Mouse (Mus musculus) frontal cortex, postnatal 36 days (tissue): ENCODE measurements around the gene Rph3al.
A peak's percentile ranks its signal among the peaks of the same experiment; 100 is the strongest.

Experiments used
- DNase-seq, 2 experiments: peaks; one replicate each; pipeline ENCODE4 v3.0.0; 2022; ENCODE audit warnings: low spot score in 2 of 2

Gene Rph3al

DNA sequence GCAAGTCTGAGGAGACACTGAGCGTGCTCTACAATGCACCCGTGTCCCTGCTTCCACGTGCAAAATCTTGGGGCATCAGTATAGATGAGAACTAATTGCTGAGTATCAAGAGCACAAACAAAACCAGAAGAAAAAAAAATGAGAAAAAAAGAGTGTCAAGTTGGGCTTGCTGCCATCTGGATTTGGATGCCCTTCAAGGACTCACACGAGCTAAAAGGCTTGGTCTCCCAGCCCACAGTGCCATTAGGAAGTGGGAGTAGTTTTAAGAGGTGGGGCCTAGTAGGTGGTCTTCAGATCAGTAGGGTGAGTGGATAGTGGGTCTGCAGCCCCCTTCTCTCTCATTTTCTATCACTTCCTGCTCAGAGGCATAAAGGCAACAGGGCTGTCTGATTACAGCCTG is 75.8 kb downstream of the Rph3al start:
- DNase-seq, result no peak

DNA sequence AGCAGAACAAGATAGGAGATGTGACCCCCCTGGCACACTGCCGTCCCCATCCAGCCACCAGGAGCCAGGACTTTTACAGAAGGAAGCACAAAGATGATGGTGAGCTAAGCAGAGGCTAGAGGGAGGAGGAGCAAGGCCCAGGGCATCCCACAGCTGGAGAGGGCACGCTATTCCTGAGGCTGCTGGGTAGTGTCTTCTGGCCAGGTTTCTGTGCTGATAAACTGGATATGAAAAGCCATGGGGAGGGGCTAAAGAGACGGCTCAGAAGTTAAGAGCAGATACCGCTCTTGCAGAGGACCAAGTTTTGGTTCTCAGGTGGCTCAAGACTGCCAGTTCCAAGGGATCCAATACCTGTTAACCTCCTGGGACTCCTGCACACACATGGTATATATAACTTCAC is 76.6 kb downstream of the Rph3al start:
- no peak for DNase-seq

DNA sequence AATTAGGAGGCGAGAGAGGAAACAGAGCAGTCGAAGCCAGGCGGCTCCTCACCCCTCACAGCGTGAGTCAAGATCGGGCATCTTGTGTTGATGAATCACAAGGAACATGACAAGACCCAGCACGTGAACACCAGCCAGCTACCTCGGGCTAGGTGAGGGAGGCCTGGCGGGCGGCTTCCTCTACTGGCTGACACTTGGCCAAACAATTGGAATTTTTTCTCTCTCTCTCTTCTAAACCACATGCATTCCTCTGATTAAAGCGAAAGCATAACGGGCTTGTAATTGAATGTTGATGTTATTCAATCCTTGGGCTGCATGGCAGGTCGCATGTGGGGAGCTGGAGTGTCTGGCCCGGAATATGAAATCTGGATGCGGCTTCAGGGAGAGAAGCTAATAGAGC is 77.0 kb downstream of the Rph3al start:
- DNase-seq, result no peak

DNA sequence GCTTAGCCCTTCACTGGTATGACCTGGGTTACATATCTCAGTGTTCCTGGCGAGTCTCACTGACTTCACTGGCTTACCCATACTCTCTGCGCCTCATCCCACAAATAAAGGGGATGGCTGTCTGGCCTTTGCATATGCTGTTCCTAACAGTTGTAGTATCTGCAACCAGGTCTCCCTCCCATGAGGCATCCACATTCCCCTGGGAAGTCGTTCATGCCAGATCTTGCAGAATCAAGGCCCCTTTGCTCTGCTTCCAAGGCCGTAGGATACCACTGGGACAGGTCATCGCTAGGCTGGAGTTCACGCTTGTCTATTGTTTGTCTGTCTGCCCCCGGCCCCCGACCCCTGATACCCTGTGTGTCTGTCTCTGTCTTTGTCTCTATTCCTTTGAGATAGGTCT is 78.8 kb downstream of the Rph3al start:
- DNase-seq, result no peak

DNA sequence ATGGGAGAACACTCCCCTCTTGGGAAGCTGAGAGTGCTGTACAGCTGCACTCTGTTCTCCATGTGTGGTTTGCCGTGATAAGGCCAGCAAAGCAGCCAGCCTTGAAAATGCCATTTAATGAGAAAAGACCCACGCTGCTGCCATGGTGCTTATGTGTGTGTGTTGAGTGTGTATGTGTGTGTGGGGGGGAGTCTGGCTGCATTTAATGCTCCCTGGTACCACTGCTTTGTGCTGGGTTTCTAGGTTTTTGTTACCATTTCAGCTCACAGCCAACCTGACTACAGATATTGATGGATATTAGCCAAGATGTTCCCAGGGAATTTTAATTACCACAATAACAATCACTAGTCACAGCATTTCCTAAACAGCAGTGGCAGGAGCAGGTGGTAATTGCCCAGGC is 79.3 kb downstream of the Rph3al start:
- DNase-seq, result no peak

DNA sequence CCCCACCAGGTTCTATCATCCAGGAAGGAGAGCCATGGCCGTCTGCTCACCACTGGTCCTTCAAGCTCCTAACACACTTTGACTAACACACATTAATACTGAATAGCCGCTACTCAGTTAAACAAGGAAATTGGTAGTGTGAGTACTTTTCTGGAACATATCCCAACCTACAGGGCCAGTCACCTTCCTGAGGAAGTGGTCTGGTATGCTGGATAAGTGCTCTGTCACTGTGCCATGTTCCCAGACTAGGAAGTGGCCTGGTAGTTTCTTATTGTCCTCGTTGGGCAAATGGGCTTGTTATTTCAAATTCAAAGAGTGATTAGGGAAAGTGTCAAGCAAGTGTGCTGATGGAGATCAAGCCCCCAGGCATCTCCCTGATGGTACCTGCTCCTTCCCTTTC is 80.4 kb downstream of the Rph3al start:
- no peak for DNase-seq

DNA sequence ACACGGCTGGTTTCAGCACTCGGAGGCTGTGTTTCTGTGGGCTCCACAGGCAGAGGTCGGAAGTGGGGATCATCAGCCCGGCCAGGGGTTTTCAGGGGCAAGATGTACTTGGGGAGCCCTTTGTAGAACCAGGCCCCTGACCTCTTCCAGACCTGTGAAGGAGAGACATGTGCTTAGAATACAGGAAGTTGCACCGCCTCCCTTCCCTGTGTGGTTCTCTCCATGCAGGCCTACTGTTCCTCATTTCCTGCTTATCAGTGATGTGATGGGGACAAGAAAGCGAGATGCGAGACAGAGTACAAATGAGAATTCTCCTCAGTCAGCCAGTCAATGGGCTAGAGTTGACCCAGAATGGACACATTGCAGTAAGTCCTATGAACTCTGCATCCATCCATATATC is 83.9 kb downstream of the Rph3al start:
- DNase-seq, result no peak

DNA sequence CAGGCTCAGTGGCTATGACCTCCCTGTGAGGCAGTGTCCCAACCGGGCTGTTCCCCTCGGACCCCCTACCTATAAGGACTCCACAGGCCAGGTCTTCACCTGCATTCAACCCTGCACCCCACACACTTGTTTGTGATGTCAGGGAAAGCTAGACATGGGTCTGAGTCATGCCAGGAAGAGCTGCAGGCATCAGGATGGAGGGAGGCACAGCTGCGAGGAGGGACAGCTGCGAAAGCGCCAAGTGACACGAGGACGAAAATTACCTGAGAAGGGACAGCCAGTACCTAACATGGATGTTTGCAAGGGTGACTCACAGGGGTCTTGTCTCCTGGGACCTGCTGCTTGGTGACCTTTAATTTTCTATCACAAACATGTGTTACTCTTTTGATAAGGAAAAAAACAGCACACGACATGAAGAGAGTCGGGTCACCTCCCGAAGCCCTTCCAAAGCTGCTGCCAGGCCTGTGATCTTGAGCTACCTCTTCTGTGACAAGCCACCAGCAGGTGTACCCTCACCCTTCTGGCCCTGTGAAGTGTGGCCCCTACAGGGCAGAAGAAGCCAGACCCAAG is 85.1 kb downstream of the Rph3al start:
- no peak for DNase-seq

DNA sequence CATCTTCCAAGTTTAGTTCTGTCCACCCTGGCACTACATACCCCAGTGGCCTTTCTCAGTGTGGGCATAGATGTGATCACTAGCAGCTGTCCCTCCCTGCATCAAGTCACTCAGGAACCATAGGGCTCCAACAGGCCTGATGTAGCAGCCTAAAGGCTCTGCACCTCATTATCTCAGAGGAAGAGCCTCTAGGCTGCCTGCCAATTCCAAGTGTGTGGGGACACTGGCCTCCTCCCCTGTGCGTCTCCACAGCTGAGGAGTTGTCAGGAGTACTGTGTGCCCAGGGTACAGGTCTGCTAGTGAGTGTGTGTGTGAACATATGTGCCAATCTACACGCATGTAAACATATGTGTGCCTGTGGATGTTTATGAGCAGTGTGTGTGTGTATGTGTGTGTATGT is 85.7 kb downstream of the Rph3al start:
- no peak for DNase-seq

DNA sequence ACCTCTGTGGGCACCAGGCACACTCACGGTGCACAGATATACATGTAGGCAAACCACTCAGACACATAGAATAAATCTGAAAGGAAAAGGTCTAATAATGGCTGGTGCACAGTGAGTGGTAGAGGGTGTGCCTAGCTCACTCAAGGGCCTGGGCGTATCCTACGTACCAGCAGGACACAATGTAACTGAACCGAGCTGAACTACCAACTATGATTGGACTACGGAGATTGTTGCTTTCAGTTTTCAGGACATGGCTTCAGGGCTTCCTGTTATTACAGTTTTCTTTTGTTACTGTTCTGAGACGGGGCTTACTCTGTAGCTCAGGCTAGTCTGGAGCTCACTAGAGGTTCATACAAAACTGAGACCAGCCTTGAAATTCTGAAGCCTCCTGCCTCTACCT is 88.7 kb downstream of the Rph3al start:
- no peak for DNase-seq

DNA sequence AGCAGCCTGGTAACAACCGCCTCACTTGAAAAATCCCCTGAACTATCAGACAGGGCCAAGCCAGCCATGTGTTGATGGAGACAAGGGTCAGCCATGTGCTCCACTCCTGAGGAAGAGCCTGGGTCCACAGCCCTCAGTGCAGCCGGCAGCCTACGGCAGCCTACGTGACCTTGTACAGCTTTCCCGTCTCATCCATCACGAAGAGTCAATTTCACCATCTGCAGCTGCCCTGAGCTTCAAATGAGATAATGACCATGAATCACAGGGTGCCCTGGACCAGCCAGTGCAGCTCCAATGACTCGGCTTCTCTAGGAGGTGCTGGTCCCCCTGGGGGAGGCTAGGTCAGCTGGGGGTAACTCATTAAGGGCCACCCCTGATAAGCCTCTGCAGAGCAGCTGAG is 91.6 kb downstream of the Rph3al start:
- no peak for DNase-seq

DNA sequence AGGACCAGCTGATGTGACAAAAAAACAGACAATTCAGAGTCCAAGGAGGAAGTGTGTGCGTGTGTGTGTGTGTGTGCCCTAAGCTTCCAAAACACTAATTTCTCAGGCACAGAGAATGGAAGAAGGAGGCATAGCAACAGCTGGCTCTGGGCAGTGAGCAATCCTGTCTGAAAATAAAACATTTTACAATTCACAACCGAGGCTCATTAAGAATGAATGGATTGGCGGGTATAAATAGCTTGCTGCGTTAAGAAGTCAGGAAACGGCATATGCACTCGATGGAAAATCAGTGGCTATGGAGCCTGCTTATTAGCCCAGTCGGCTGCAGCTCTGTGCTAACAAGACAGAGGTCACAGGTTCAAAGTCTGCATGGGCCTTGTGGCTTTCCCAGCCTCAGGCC is 92.6 kb downstream of the Rph3al start:
- DNase-seq, result no peak

DNA sequence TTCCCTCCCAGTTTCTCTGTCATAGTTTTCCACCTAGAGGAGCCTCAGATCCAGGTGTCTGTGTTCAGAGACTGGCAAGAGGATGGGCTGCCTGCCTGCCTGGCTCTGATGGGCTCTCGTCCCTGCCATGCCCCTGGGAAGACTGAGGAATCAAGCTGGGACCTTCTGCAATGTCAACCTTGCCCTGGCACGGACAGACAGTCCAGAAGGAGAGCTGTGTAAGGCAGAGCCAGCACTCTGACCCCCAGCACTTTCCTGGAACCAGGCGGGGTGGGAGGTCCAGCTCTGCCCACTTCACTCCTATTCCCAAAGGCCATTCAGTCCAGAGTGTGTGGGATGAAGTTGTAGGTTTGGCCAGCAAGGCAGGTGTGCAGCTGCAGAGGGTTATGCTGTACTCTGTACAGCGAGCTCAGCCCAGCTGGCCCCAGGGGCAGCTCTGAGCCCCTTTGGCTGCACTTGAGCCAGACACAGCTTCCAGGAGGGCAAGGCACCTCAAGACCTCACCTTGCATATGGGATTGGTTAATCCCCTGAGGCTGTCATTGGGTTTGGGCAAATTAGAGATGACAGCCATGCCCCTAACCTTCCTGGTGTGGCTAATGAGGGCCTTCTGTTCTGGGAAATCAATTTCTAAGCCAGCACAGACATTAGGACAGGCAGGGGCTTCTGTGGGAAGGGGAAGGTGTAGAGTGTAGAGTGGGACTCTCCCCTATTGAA is 95.2 kb downstream of the Rph3al start:
- no peak for DNase-seq

DNA sequence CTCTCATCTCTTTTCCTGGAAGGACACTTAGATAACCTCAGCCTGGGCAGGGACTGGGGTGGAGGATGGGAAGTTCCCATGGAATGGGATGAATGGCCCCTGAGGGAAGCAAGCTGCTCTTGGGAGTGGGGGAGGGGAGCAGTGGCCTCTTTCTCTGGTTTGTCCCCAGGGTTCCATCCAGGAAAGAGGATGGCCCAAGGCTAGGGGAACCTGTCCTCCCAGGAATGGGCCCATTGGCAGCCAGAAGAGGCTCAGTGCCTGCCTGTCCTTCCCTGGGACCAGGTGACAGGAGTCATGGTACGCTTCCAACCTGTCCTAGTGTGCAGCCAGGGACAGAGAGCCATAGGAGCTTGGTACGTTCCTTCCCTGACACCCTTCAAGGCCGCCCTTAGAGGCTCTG is 96.7 kb downstream of the Rph3al start:
- no peak for DNase-seq

DNA sequence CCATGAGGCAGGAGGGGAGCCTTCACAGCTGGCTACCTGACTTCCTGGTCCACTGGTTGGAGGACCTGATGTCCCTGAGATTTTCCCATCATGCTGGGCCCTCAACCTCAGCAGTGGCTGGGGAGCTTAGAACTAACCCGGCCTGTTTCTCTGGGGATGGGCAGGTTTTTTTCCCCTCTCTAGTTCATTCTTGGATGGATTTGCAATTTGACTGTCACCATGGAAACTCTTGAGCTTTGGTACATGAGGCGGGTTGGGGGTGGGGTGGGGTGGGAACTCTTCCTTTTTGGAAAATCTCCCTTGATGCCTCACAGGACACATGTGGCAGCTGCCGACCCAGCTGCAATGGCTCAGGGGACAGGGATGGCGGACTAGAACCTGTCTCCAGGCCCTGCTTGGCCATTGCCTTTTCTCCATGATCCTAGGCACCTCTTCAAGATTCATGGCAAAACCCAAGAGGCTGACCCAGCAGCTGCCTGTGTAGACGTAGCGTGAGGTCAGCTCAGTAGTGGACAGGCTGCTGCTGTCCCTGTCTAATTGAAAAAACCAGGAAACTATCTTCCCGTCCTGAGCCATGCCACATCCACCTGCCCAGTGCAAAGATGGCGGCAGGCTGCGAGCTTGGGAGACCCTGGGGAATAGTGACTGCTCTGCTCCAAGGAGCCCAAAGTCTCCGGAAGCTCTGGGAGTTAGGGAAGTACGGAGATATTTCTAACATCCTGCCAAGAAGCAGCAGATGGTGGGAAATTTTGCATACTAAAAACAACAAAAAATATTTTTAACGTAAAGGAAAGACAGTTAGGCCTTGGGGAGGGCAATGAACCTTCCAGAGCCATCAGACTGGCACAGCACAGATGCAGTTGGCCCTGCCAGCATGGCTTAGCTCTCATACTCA is 98.4 kb downstream of the Rph3al start:
- no peak for DNase-seq

DNA sequence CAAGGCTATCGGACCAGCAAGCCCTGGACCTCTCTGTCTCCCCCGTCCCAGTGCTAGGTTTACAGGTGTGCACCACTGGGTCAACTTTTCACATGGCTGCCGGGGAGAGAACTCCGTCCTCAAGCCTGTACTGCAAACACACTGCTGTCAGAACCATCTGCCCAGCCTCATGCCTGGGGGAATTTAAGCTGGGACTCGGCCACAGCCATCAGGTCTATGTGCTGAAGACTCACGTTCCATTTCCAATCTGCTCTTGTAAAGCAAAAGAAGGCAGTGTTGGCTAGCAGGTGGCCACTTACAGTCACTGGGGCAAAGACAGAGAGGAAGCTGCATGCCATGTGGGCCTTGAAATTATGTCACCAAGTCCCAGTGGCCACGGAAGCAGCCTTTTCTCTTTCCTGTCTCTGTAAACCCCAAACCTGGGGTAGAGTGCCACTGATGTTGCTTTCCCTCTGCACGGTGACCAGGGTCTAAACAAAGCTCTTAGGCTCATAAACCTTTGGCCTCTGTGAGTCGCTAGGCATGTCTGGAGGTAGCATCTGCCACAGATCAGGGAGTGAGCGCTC is 99.3 kb downstream of the Rph3al start:
- DNase-seq, result no peak

DNA sequence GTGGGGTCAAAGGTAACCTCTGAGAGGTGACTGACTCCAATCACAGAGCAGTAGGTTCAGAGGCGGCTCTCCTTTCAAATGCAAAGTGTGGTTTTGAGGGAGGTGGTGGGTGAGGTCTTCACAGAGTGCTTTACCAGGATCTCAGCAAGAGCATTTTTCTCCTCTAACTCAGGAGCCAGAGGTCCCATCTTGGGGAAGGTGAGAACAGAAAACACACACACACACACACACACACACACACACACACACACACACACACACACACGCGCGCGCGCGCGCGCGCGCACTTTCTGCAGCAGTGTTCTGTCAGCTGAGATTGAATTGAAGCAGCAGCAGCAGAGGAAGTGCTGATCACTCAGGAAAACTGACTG is 102.0 kb downstream of the Rph3al start:
- no peak for DNase-seq

DNA sequence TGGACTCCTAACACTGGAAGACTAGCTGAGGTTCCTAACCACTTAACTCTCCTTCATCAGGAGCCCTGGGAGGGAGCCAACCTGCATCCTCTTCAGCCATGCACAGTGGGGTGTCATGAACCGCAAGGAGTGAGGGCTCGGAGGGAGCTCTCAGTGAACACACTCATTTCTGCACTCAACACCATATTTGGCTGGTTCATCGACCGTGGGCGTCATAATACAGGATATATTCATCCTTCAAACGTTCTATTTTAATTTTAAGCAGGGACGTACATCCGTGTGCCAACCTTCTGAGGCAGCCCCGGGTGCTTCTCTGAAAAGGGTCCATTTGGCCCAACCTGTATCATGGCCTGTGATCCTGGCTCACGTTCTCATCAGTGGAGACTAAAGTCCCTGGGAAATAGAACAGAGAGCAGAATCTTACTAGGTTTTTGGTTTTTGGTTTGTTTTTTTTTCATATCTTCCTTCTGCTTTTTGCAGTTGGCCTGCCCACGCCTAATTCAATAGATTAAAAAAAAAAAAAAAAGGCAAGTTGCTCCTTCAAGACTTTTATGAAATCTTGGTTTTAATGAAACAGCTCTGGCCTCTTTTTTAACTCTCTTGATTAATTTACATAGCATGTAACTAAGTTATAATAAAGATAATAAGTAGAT is 102.5 kb downstream of the Rph3al start:
- DNase-seq, result peak in 1 of 2 experiments; percentile 26

DNA sequence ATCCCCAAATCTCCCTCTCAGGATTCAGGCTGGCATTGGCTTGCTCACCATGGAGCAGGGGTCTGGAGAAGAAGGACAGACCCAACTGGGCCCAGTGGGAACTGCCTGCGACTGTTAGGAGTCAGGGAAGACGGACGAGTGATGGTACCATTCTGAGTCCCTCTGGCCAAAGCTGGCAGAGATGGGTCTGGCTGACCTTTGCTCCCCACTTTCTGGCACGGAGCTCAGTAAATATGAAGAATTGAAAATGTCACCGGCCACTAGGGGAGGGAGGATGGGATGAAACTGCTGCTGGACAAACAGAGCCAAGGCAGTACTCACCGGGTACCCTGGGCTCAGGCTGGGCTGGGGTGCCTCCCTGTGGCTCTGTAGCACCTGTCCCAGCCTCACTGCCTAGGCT is 105.1 kb downstream of the Rph3al start:
- DNase-seq, result no peak

DNA sequence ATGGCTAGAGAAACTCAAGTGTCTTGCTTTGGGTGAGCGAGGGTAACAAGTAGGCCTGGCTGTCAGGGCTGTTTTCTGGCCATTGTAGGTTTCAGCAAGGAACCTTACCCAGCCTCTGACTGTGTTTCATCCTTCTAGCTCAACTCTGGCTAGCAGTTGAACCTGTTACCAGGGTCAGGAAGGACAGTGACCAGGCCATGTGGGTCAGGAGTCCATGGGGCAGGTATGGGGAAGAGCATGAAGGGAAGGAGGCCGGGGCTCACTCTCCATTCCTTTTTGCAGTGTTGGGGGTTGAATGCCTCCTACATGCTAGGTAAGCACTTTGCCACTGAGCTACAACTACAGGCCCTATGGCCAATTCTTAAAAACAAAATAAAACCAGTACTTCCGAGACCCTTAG is 107.8 kb downstream of the Rph3al start:
- DNase-seq, result no peak

DNA sequence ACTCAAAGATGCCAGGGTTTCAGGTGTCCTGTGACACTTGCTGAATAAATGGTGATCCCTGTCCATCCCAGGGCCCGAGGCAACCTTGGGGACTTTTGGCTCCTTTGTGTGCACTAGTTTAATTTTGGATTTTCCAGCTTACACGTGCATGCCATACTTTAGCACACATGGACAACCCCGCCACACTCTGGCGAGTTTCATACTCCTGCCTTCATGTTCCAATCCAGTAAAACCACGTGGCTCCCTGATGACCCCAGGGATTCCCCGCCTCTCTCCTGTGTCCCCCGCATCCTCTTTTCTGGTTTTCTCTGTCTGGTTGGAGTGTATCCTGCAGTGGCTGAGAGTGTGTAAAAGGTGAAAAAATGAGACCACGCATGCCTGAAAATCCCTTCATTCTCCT is 110.8 kb downstream of the Rph3al start:
- DNase-seq, result no peak

DNA sequence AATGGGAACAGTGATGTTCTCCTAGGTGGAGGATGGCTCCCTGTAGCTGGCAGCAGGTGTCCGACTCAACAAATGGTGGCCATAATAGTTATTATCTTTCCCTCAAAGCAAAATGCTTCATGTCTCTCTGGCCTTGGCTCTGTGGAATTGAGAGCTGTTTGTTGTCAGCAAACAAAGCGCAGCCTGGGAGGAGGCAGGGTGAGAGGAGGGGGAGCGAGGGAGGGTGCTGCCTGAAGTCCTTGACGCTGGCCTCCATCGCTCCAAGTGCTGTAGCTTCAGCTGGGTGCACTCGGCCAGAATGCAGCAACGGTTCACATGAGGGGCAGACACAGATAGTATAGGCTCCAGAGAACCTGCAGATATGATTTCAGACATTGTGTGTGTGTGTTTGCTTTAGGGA is 114.7 kb downstream of the Rph3al start:
- no peak for DNase-seq
